Mouse (Mus musculus): ENCODE measurements around the gene Fgf15.

GRCm38 (mm10) chr7:144936311-144936880 is 40.1 kb downstream of the Fgf15 start:
- TF ChIP-seq CHD2 (IDR thresholded peaks at IDR 0.05; ENCODE audit: low read depth, low read length) (no peak), ZNF384 (IDR thresholded peaks at IDR 0.05; ENCODE audit: low read depth, low read length) (no peak), ZC3H11A (IDR thresholded peaks at IDR 0.05; ENCODE audit: borderline replicate concordance, low read depth, low read length) (no peak), MAFK (IDR thresholded peaks at IDR 0.05; ENCODE audit: insufficient read depth, low read depth, low read length) (no peak)

Data from ES-E14 (cell line).